Mouse (Mus musculus): ENCODE measurements around the gene Ube2l3. TPM values are rescaled to one million over a fixed set of nuclear protein-coding genes. Genes with fewer than 3 reads are reported as not detected.
"Not testable (repeated sequence)": the region's sequence is repeated elsewhere in the genome, so short reads cannot be mapped to it uniquely, and the experiment has no call there.

The Ube2l3 gene
- 100 to 1,000 TPM; 126 to 157 (median 142) TPM for total RNA-seq (2022)

GRCm38 (mm10) chr16:17202549-17202948 is at the start of gene Ube2l3:
Gene Ube2l3, minus strand, starts transcription at chr16:17202649.
- no peak for DNase-seq (ENCODE audit: low spot score in 2 of 2)

- peak in 1 of 2 experiments; percentile 38 for DNase-seq (ENCODE audit: low spot score in 2 of 2)
Measured at GRCm38 (mm10) chr16:17251539-17251938, 49.1 kb upstream of the Ube2l3 start.

GRCm38 (mm10) chr16:17249135-17249534 is 46.7 kb upstream of the Ube2l3 start:
- no peak for DNase-seq (ENCODE audit: low spot score in 2 of 2)

- DNase-seq (ENCODE audit: low spot score in 2 of 2), result no peak
Measured at GRCm38 (mm10) chr16:17247727-17248126, 45.3 kb upstream of the Ube2l3 start.

- no peak for DNase-seq (ENCODE audit: low spot score in 2 of 2)
Measured at GRCm38 (mm10) chr16:17244996-17245395, 42.5 kb upstream of the Ube2l3 start.

- no peak for DNase-seq (ENCODE audit: low spot score in 2 of 2)
Measured at GRCm38 (mm10) chr16:17243731-17244130, 41.3 kb upstream of the Ube2l3 start.

- DNase-seq (ENCODE audit: low spot score in 2 of 2), result no peak
Measured at GRCm38 (mm10) chr16:17239409-17239808, 37.0 kb upstream of the Ube2l3 start.

- DNase-seq (ENCODE audit: low spot score in 2 of 2), result no peak
Measured at GRCm38 (mm10) chr16:17237634-17238033, 35.2 kb upstream of the Ube2l3 start.

- DNase-seq (ENCODE audit: low spot score in 2 of 2), result peak; percentile 23 to 41
Measured at GRCm38 (mm10) chr16:17234916-17235665, 32.6 kb upstream of the Ube2l3 start.

- peak in 1 of 2 experiments; percentile 40 for DNase-seq (ENCODE audit: low spot score in 2 of 2)
Measured at GRCm38 (mm10) chr16:17234499-17234895, 32.0 kb upstream of the Ube2l3 start.

GRCm38 (mm10) chr16:17233702-17234498 is 31.5 kb upstream of the Ube2l3 start:
- DNase-seq (ENCODE audit: low spot score in 2 of 2), result peak; percentile 24 to 25

GRCm38 (mm10) chr16:17232794-17233701 is 30.6 kb upstream of the Ube2l3 start, which contains the start of gene Hic2:
Gene Hic2, plus strand, starts transcription at chr16:17233572.
- peak; percentile 85 to 89 for DNase-seq (ENCODE audit: low spot score in 2 of 2)

GRCm38 (mm10) chr16:17231523-17231922 is 29.1 kb upstream of the Ube2l3 start:
- not testable (repeated sequence) for DNase-seq (ENCODE audit: low spot score in 2 of 2)

GRCm38 (mm10) chr16:17226496-17226895 is 24.0 kb upstream of the Ube2l3 start:
- no peak for DNase-seq (ENCODE audit: low spot score in 2 of 2)

- DNase-seq (ENCODE audit: low spot score in 2 of 2), result no peak
Measured at GRCm38 (mm10) chr16:17225584-17225983, 23.1 kb upstream of the Ube2l3 start.

- DNase-seq (ENCODE audit: low spot score in 2 of 2), result peak; percentile 73 to 91
Measured at GRCm38 (mm10) chr16:17222197-17222596, 19.7 kb upstream of the Ube2l3 start.

- DNase-seq (ENCODE audit: low spot score in 2 of 2), result no peak
Measured at GRCm38 (mm10) chr16:17220127-17220733, 17.8 kb upstream of the Ube2l3 start.

- no peak for DNase-seq (ENCODE audit: low spot score in 2 of 2)
Measured at GRCm38 (mm10) chr16:17216934-17217633, 14.6 kb upstream of the Ube2l3 start.

- peak; percentile 77 to 90 for DNase-seq (ENCODE audit: low spot score in 2 of 2)
Measured at GRCm38 (mm10) chr16:17209981-17210838, 7.8 kb upstream of the Ube2l3 start.
